Mouse (Mus musculus): ENCODE data around the gene Sik2. TPM values are rescaled to one million over a fixed set of nuclear protein-coding genes. Genes with fewer than 3 reads are reported as not detected.

Sik2 gene
- polyA plus RNA-seq (2012): 20.1 and 27.1 TPM in 2 replicates

DNA sequence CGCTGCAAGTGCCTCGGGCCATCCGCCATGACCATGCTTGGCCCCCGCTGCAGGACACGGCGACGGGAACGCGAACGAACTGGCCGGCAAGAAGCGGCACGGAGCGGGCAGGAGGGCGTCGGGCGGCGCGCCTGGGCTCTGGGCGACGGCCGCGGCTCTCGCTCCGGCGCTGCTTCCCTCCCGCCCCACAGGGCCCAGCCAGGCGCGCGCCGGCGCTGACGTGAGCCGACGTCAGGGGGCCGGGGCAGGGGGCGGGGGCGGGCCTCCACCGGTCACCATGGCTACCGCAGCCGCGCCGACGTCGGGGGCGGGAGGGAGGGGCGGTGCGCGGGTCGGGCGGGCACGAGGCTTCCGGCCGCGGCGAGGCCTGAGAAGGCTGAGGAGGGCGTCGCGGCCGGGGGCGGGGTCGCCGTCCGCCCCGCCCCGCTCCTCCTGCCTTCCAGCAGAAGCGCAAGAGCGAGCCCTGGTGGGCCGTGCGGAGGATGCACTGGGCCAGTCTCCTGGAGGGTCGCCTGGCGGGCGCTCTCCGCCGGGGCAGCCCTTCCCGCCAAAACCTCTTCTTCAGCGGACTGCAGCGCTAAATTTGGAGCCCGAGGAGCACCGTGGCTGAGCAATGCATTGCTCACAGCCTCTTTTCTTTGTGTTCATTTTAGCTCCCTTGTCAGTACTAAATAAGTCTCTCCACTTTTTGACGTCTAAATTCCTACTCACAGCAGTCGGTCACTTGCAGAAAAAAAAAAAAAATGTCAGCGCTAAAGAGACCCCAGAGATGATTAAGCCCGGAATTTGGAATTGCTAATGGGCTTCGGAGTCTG, at the start of gene Sik2:
Sik2 (minus strand) TSS at position 233 of the 815 bp plus-strand sequence.
- TF ChIP-seq GATA1 (IDR thresholded peaks at IDR 0.05; ENCODE audit: low read length): no peak

- TF ChIP-seq GATA1 (IDR thresholded peaks at IDR 0.05; ENCODE audit: low read length): no peak
Observed at GRCm38 (mm10) chr9:51056360-51057324, 47.8 kb upstream of the Sik2 start.

- TF ChIP-seq GATA1 (IDR thresholded peaks at IDR 0.05; ENCODE audit: low read length): no peak
Observed at GRCm38 (mm10) chr9:51052180-51052579, 43.3 kb upstream of the Sik2 start.

- TF ChIP-seq GATA1 (IDR thresholded peaks at IDR 0.05; ENCODE audit: low read length): no peak
Observed at GRCm38 (mm10) chr9:51042136-51042535, 33.3 kb upstream of the Sik2 start.

DNA sequence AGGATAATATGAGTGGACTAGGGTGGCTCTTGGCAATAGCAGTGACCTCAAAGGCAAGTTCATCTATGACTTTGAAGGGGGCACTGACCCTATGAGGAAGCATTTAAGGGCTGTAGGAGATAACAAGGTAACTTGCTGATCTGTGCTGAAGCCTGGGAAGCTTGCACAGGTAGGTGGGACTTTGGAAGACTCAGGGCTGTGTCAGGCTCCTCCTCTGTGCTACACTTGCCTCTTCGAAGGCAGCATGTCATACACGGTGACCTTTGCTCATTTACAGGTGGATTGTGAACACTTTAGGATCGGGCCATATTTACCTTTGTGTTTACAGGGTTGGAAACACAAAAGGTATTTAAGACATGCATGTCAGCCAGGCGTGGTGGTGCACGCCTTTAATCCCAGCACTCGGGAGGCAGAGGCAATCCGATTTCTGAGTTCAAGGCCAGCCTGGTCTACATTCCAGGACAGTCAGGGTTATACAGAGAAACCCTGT, 32.7 kb upstream of the Sik2 start:
- TF ChIP-seq GATA1 (IDR thresholded peaks at IDR 0.05; ENCODE audit: low read length): no peak

GRCm38 (mm10) chr9:51032785-51033529, 24.1 kb upstream of the Sik2 start:
- no peak for TF ChIP-seq GATA1 (IDR thresholded peaks at IDR 0.05; ENCODE audit: low read length)

DNA sequence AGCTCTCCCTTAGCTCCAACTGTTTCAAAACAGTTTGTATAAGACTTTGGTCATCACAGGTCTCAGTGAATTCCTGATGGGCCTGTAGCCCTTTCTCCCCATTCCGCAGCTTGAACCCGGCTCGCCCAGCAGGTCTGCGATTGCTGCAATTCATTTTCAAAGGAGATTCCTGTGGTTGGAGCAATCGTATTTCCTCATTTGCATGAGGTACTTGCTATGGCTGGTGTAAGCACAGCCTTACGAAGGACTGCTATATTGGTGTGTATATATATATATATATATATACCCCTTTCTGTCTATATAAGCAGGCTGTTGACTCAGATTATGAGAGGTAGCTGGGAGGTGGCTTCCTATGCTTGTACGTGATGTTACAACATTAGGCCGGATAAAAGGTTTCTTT, 23.4 kb upstream of the Sik2 start:
- no peak for TF ChIP-seq GATA1 (IDR thresholded peaks at IDR 0.05; ENCODE audit: low read length)

DNA sequence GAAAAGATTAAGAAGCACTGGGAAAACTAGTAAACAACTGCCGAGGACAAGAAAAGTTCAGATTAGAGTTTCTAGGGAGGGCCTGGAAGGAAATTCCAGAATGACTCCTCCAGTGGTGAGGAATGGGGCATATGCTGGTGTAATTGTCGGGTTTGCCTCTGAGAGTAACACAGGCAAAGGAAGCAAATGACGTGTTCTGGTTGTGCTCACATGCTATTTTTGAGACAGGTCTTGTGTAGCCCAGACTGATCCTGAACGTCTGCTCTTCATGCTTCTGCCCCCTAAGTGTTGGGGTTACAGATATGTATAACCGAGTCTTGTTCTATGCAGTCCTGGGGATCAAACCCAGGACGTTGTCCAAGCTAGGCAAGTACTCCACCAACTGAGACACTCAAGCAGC, 22.7 kb upstream of the Sik2 start:
- TF ChIP-seq GATA1 (IDR thresholded peaks at IDR 0.05; ENCODE audit: low read length): no peak

- TF ChIP-seq GATA1 (IDR thresholded peaks at IDR 0.05; ENCODE audit: low read length): no peak
Observed at GRCm38 (mm10) chr9:51030147-51030546, 21.3 kb upstream of the Sik2 start.

- TF ChIP-seq GATA1 (IDR thresholded peaks at IDR 0.05; ENCODE audit: low read length): no peak
Observed at GRCm38 (mm10) chr9:51026952-51027351, 18.1 kb upstream of the Sik2 start.

GRCm38 (mm10) chr9:51021123-51021795, 12.4 kb upstream of the Sik2 start:
- TF ChIP-seq GATA1 (IDR thresholded peaks at IDR 0.05; ENCODE audit: low read length): no peak

- TF ChIP-seq GATA1 (IDR thresholded peaks at IDR 0.05; ENCODE audit: low read length): peak; percentile 51
Observed at GRCm38 (mm10) chr9:51020351-51020750, 11.5 kb upstream of the Sik2 start.

- no peak for TF ChIP-seq GATA1 (IDR thresholded peaks at IDR 0.05; ENCODE audit: low read length)
Observed at GRCm38 (mm10) chr9:51019670-51020069, 10.8 kb upstream of the Sik2 start.

GRCm38 (mm10) chr9:51015732-51016131, 6.9 kb upstream of the Sik2 start:
- no peak for TF ChIP-seq GATA1 (IDR thresholded peaks at IDR 0.05; ENCODE audit: low read length)

DNA sequence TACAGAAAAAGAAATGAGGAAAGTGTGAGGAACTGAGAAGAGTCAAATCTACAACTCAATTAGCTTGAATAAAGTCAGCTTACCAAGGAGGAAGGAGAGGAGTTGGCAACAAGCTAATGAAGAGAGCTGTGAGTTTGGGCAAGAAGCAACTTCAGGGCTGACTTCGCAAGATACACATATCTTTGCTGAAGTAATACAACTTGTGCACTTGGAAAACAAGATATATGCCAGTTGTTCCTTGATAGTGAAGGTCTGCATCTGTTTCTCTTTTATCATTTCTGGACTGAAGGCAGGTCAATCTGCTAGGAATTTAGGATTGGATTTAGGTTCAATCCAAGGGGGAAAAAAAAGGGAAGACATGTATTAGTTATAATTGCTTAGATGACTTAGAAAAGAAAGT, 4.8 kb upstream of the Sik2 start:
- TF ChIP-seq GATA1 (IDR thresholded peaks at IDR 0.05; ENCODE audit: low read length): no peak

Measured in G1E-ER4 (cell line).